Mouse (Mus musculus): ENCODE data around the gene Ptpn4. TPM values are rescaled to one million over a fixed set of nuclear protein-coding genes. Genes with fewer than 3 reads are reported as not detected.

Gene Ptpn4
- total and polyA plus RNA-seq, 2 experiments from 2014 or later: 7.0 to 46.5 TPM

- peak; percentile 28 for DNase-seq (ENCODE audit: low spot score)
- Histone ChIP-seq H3K9me3 (ENCODE audit: low read length) (no peaks in the 10 kb centered on the region), H3K27ac (ENCODE audit: low read depth, low read length) (no peak overlapping the region), H3K27me3 (ENCODE audit: insufficient read depth, low read length) (no peaks in the 10 kb centered on the region), H3K4me1 (ENCODE audit: insufficient read depth, low read length) (no peaks in the 10 kb centered on the region), H3K4me2 (ENCODE audit: low read depth, low read length, poor library complexity, severe bottlenecking) (no peak overlapping the region), H3K36me3 (ENCODE audit: insufficient read depth, low read length) (no peaks in the 10 kb centered on the region), H3K4me3 (ENCODE audit: low read depth, low read length) (no peak overlapping the region), H3K9ac (replicated peaks; ENCODE audit: low read length, poor library complexity, severe bottlenecking) (no peak overlapping the region)
- peak; percentile 34; the same call in 1 of the 2 replicates for ATAC-seq (ENCODE audit: low FRiP score)
- TF ChIP-seq CTCF (IDR thresholded peaks at IDR 0.05): peak; percentile 38
- WGBS: 34% methylated on average over 12 of the region's 12 CpGs
Observed at GRCm38 (mm10) chr1:119642367-119642766, 195.0 kb downstream of the Ptpn4 start.

- no peak overlapping the region for H3K9ac ChIP-seq (replicated peaks; ENCODE audit: low read length, poor library complexity, severe bottlenecking)
- no peaks in the 10 kb centered on the region for H3K27me3 ChIP-seq (ENCODE audit: insufficient read depth, low read length)
- no peak overlapping the region for H3K4me3 ChIP-seq (ENCODE audit: low read depth, low read length)
- no peak overlapping the region for H3K27ac ChIP-seq (ENCODE audit: low read depth, low read length)
- no peaks in the 10 kb centered on the region for H3K4me1 ChIP-seq (ENCODE audit: insufficient read depth, low read length)
- ATAC-seq (ENCODE audit: low FRiP score) (no peak), DNase-seq (ENCODE audit: low spot score) (no peak)
- no peak for TF ChIP-seq CTCF (IDR thresholded peaks at IDR 0.05)
- no peaks in the 10 kb centered on the region for H3K36me3 ChIP-seq (ENCODE audit: insufficient read depth, low read length)
- H3K9me3 ChIP-seq (ENCODE audit: low read length): no peaks in the 10 kb centered on the region
- H3K4me2 ChIP-seq (ENCODE audit: low read depth, low read length, poor library complexity, severe bottlenecking): no peak overlapping the region
Observed at GRCm38 (mm10) chr1:119641090-119641812, 196.2 kb downstream of the Ptpn4 start.

- no peak for ATAC-seq (ENCODE audit: low FRiP score)
- WGBS: 87% methylated on average over 2 of the region's 2 CpGs
- H3K27me3 ChIP-seq (ENCODE audit: insufficient read depth, low read length): no peaks in the 10 kb centered on the region
- no peak for TF ChIP-seq CTCF (IDR thresholded peaks at IDR 0.05)
- H3K9ac ChIP-seq (replicated peaks; ENCODE audit: low read length, poor library complexity, severe bottlenecking): no peak overlapping the region
- no peak overlapping the region for H3K4me3 ChIP-seq (ENCODE audit: low read depth, low read length)
- no peak overlapping the region for H3K4me2 ChIP-seq (ENCODE audit: low read depth, low read length, poor library complexity, severe bottlenecking)
- DNase-seq (ENCODE audit: low spot score): no peak
- H3K9me3 ChIP-seq (ENCODE audit: low read length): no peaks in the 10 kb centered on the region
- no peak overlapping the region for H3K27ac ChIP-seq (ENCODE audit: low read depth, low read length)
- no peaks in the 10 kb centered on the region for H3K4me1 ChIP-seq (ENCODE audit: insufficient read depth, low read length)
- no peaks in the 10 kb centered on the region for H3K36me3 ChIP-seq (ENCODE audit: insufficient read depth, low read length)
Observed at GRCm38 (mm10) chr1:119640006-119640405, 197.4 kb downstream of the Ptpn4 start.

GRCm38 (mm10) chr1:119637188-119638023, 200.0 kb downstream of the Ptpn4 start:
- no peaks in the 10 kb centered on the region for H3K36me3 ChIP-seq (ENCODE audit: insufficient read depth, low read length)
- H3K9ac ChIP-seq (replicated peaks; ENCODE audit: low read length, poor library complexity, severe bottlenecking): no peak overlapping the region
- no peaks in the 10 kb centered on the region for H3K4me1 ChIP-seq (ENCODE audit: insufficient read depth, low read length)
- ATAC-seq (ENCODE audit: low FRiP score) (no peak), DNase-seq (ENCODE audit: low spot score) (no peak)
- no peaks in the 10 kb centered on the region for H3K9me3 ChIP-seq (ENCODE audit: low read length)
- no peak overlapping the region for H3K4me3 ChIP-seq (ENCODE audit: low read depth, low read length)
- H3K27me3 ChIP-seq (ENCODE audit: insufficient read depth, low read length): no peaks in the 10 kb centered on the region
- H3K27ac ChIP-seq (ENCODE audit: low read depth, low read length): no peak overlapping the region
- H3K4me2 ChIP-seq (ENCODE audit: low read depth, low read length, poor library complexity, severe bottlenecking): no peak overlapping the region
- no peak for TF ChIP-seq CTCF (IDR thresholded peaks at IDR 0.05)
- WGBS: 95% methylated on average over 6 of the region's 6 CpGs

- no peak overlapping the region for H3K9ac ChIP-seq (replicated peaks; ENCODE audit: low read length, poor library complexity, severe bottlenecking)
- H3K4me1 ChIP-seq (ENCODE audit: insufficient read depth, low read length): no peaks in the 10 kb centered on the region
- no peak overlapping the region for H3K4me3 ChIP-seq (ENCODE audit: low read depth, low read length)
- no peak overlapping the region for H3K4me2 ChIP-seq (ENCODE audit: low read depth, low read length, poor library complexity, severe bottlenecking)
- no peaks in the 10 kb centered on the region for H3K9me3 ChIP-seq (ENCODE audit: low read length)
- DNase-seq (ENCODE audit: low spot score) (no peak), ATAC-seq (ENCODE audit: low FRiP score) (no peak)
- no peaks in the 10 kb centered on the region for H3K27me3 ChIP-seq (ENCODE audit: insufficient read depth, low read length)
- no peak overlapping the region for H3K27ac ChIP-seq (ENCODE audit: low read depth, low read length)
- 50% methylated on average over 3 of the region's 3 CpGs for WGBS
- no peak for TF ChIP-seq CTCF (IDR thresholded peaks at IDR 0.05)
- no peaks in the 10 kb centered on the region for H3K36me3 ChIP-seq (ENCODE audit: insufficient read depth, low read length)
Observed at GRCm38 (mm10) chr1:119634746-119635145, 202.7 kb downstream of the Ptpn4 start.

GRCm38 (mm10) chr1:119630428-119630827, 207.0 kb downstream of the Ptpn4 start:
- H3K4me2 ChIP-seq (ENCODE audit: low read depth, low read length, poor library complexity, severe bottlenecking): no peak overlapping the region
- no peak for TF ChIP-seq CTCF (IDR thresholded peaks at IDR 0.05)
- no peaks in the 10 kb centered on the region for H3K36me3 ChIP-seq (ENCODE audit: insufficient read depth, low read length)
- no peaks in the 10 kb centered on the region for H3K9me3 ChIP-seq (ENCODE audit: low read length)
- WGBS: 84% methylated on average over 1 of the region's 1 CpGs
- no peak overlapping the region for H3K27ac ChIP-seq (ENCODE audit: low read depth, low read length)
- H3K4me1 ChIP-seq (ENCODE audit: insufficient read depth, low read length): no peaks in the 10 kb centered on the region
- H3K27me3 ChIP-seq (ENCODE audit: insufficient read depth, low read length): no peaks in the 10 kb centered on the region
- ATAC-seq (ENCODE audit: low FRiP score): no peak
- no peak for DNase-seq (ENCODE audit: low spot score)
- H3K4me3 ChIP-seq (ENCODE audit: low read depth, low read length): no peak overlapping the region
- no peak overlapping the region for H3K9ac ChIP-seq (replicated peaks; ENCODE audit: low read length, poor library complexity, severe bottlenecking)
